Mouse (Mus musculus): Measurements from ENCODE around the gene Rap1gap2. TPM values are rescaled to one million over a fixed set of nuclear protein-coding genes. Genes with fewer than 3 reads are reported as not detected.

The Rap1gap2 gene
- polyA plus RNA-seq, 1 experiment from 2014 or later, result 3.4 TPM

GRCm38 (mm10) chr11:74559793-74560433 lies 50.8 kb downstream of the Rap1gap2 start:
- Histone ChIP-seq H3K4me2 (ENCODE audit: low read depth, low read length) (no peak overlapping the region), H3K9me3 (ENCODE audit: control insufficient read depth, low read length) (no peaks in the 10 kb centered on the region), H3K9ac (ENCODE audit: low read depth, low read length) (no peak overlapping the region), H3K36me3 (ENCODE audit: control insufficient read depth, insufficient read depth, low read length) (no peaks in the 10 kb centered on the region), H3K27ac (replicated peaks; ENCODE audit: low read depth, low read length) (no peak overlapping the region), H3K27me3 (replicated peaks; ENCODE audit: control insufficient read depth, insufficient read depth, low read length) (no peaks in the 10 kb centered on the region), H3K4me3 (ENCODE audit: low read depth, low read length) (no peak overlapping the region), H3K4me1 (ENCODE audit: control insufficient read depth, insufficient read depth, low read length) (no peaks in the 10 kb centered on the region)
- ATAC-seq (ENCODE audit: low read depth) (no peak), DNase-seq (ENCODE audit: low spot score) (no peak)
- WGBS, result 85% methylated on average over 5 of the region's 5 CpGs

- Histone ChIP-seq H3K27ac (replicated peaks; ENCODE audit: low read depth, low read length) (no peak overlapping the region), H3K4me2 (ENCODE audit: low read depth, low read length) (no peak overlapping the region), H3K27me3 (replicated peaks; ENCODE audit: control insufficient read depth, insufficient read depth, low read length) (no peaks in the 10 kb centered on the region), H3K9ac (ENCODE audit: low read depth, low read length) (no peak overlapping the region), H3K36me3 (ENCODE audit: control insufficient read depth, insufficient read depth, low read length) (no peaks in the 10 kb centered on the region), H3K4me3 (ENCODE audit: low read depth, low read length) (no peak overlapping the region), H3K9me3 (ENCODE audit: control insufficient read depth, low read length) (no peaks in the 10 kb centered on the region), H3K4me1 (ENCODE audit: control insufficient read depth, insufficient read depth, low read length) (no peaks in the 10 kb centered on the region)
- 85% methylated on average over 5 of the region's 5 CpGs for WGBS
- ATAC-seq (ENCODE audit: low read depth), result no peak
- DNase-seq (ENCODE audit: low spot score), result no peak
These were observed 51.8 kb downstream of the Rap1gap2 start for GRCm38 (mm10) chr11:74558933-74559332.

DNA sequence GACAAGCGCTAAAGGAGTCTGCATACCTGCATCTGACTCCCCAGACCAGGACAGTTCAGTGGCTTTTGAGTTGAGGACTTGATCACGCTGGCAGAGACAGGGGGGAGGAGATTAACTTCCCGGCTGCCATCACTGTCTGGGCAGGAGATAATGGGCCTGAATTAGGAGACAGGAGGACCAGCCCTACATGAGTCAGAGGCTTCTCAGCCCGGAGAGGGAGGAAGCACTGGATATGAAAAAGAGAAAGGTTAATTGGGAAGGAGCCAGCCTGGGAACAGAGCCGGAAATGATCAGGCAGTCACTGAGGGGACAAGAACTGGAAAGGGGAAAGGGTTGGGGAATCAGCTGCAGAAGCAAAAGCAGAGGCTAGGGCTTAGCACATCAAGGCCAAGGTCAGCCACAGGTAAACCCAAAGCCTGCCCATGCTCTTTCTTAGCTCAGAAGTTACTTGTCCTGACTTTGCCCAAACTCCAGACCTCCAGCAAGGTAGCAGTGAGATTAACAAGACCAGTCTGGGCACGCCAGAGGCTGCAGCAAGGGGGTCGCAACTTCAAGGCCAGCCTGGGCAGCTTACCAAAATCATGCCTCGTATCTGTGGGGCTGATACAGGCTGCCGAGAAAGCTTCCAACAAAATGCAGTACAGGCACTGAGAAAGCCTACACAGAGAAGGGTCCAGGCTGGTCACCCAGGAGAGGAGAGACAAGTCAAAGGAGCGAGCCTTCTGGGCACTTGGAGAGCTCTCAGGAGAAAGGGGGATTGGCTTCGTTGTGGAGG lies 53.1 kb downstream of the Rap1gap2 start:
- Histone ChIP-seq H3K9ac (ENCODE audit: low read depth, low read length) (no peak overlapping the region), H3K4me2 (ENCODE audit: low read depth, low read length) (no peak overlapping the region), H3K27ac (replicated peaks; ENCODE audit: low read depth, low read length) (no peak overlapping the region), H3K36me3 (ENCODE audit: control insufficient read depth, insufficient read depth, low read length) (no peaks in the 10 kb centered on the region), H3K4me1 (ENCODE audit: control insufficient read depth, insufficient read depth, low read length) (no peaks in the 10 kb centered on the region), H3K27me3 (replicated peaks; ENCODE audit: control insufficient read depth, insufficient read depth, low read length) (no peaks in the 10 kb centered on the region), H3K9me3 (ENCODE audit: control insufficient read depth, low read length) (no peaks in the 10 kb centered on the region), H3K4me3 (ENCODE audit: low read depth, low read length) (no peak overlapping the region)
- ATAC-seq (ENCODE audit: low read depth) (no peak), DNase-seq (ENCODE audit: low spot score) (no peak)
- 50% methylated on average over 11 of the region's 11 CpGs for WGBS

- no peak overlapping the region for H3K4me3 ChIP-seq (ENCODE audit: low read depth, low read length)
- H3K9ac ChIP-seq (ENCODE audit: low read depth, low read length), result no peak overlapping the region
- H3K4me2 ChIP-seq (ENCODE audit: low read depth, low read length), result no peak overlapping the region
- DNase-seq (ENCODE audit: low spot score) (peak; percentile 51), ATAC-seq (ENCODE audit: low read depth) (no peak; the same call in 1 of the 2 replicates)
- H3K36me3 ChIP-seq (ENCODE audit: control insufficient read depth, insufficient read depth, low read length), result no peaks in the 10 kb centered on the region
- H3K4me1 ChIP-seq (ENCODE audit: control insufficient read depth, insufficient read depth, low read length), result no peaks in the 10 kb centered on the region
- H3K27ac ChIP-seq (replicated peaks; ENCODE audit: low read depth, low read length), result no peak overlapping the region; the same call in 1 of the 2 replicates
- WGBS, result 38% methylated on average over 9 of the region's 9 CpGs
- H3K9me3 ChIP-seq (ENCODE audit: control insufficient read depth, low read length), result no peaks in the 10 kb centered on the region
- no peaks in the 10 kb centered on the region for H3K27me3 ChIP-seq (replicated peaks; ENCODE audit: control insufficient read depth, insufficient read depth, low read length)
These were observed 54.9 kb downstream of the Rap1gap2 start for GRCm38 (mm10) chr11:74555716-74556374.

- DNase-seq (ENCODE audit: low spot score) (peak; percentile 79), ATAC-seq (ENCODE audit: low read depth) (peak; percentile 64)
- no peaks in the 10 kb centered on the region for H3K27me3 ChIP-seq (replicated peaks; ENCODE audit: control insufficient read depth, insufficient read depth, low read length)
- no peaks in the 10 kb centered on the region for H3K36me3 ChIP-seq (ENCODE audit: control insufficient read depth, insufficient read depth, low read length)
- no peaks in the 10 kb centered on the region for H3K4me1 ChIP-seq (ENCODE audit: control insufficient read depth, insufficient read depth, low read length)
- H3K4me3 ChIP-seq (ENCODE audit: low read depth, low read length), result no peak overlapping the region
- H3K9ac ChIP-seq (ENCODE audit: low read depth, low read length), result no peak overlapping the region
- no peak overlapping the region for H3K4me2 ChIP-seq (ENCODE audit: low read depth, low read length)
- no peak overlapping the region; the same call in 1 of the 2 replicates for H3K27ac ChIP-seq (replicated peaks; ENCODE audit: low read depth, low read length)
- 58% methylated on average over 15 of the region's 15 CpGs for WGBS
- no peaks in the 10 kb centered on the region for H3K9me3 ChIP-seq (ENCODE audit: control insufficient read depth, low read length)
These were observed 55.9 kb downstream of the Rap1gap2 start for GRCm38 (mm10) chr11:74554683-74555341.

- ATAC-seq (ENCODE audit: low read depth), result no peak
- H3K4me2 ChIP-seq (ENCODE audit: low read depth, low read length), result no peak overlapping the region
- 65% methylated on average over 6 of the region's 6 CpGs for whole genome bisulfite sequencing
These were observed 59.1 kb downstream of the Rap1gap2 start for GRCm38 (mm10) chr11:74551568-74551967.

DNA sequence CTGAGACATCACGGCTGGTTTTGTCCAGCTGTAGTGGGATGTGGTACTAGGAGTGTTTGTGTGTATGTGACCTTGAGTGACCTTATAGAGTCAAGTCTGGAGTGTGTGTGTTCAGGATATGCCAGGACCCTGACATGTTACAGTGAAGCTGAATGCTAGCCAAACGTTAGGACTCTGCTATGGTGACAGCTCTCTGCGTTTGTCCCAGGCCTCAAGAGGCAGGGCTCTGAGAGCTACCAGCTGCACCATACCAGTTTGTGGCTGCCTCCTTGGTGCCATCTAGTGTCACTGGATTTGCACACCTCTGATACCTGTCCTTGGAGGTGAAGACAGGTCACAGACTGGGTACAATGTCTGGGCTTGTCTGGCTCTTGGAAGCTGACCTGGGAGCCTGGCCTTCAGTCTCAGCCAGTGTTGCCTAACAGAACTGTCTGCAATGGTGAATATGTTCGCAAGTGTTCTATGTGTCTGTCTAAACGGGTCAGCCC lies 60.1 kb downstream of the Rap1gap2 start:
- no peaks in the 10 kb centered on the region for H3K9me3 ChIP-seq (ENCODE audit: control insufficient read depth, low read length)
- H3K9ac ChIP-seq (ENCODE audit: low read depth, low read length), result no peak overlapping the region
- no peak overlapping the region for H3K4me2 ChIP-seq (ENCODE audit: low read depth, low read length)
- H3K4me3 ChIP-seq (ENCODE audit: low read depth, low read length), result no peak overlapping the region
- H3K36me3 ChIP-seq (ENCODE audit: control insufficient read depth, insufficient read depth, low read length), result no peaks in the 10 kb centered on the region
- no peaks in the 10 kb centered on the region for H3K27me3 ChIP-seq (replicated peaks; ENCODE audit: control insufficient read depth, insufficient read depth, low read length)
- WGBS, result 52% methylated on average over 5 of the region's 5 CpGs
- DNase-seq (ENCODE audit: low spot score) (no peak), ATAC-seq (ENCODE audit: low read depth) (no peak)
- H3K4me1 ChIP-seq (ENCODE audit: control insufficient read depth, insufficient read depth, low read length), result no peaks in the 10 kb centered on the region
- no peak overlapping the region for H3K27ac ChIP-seq (replicated peaks; ENCODE audit: low read depth, low read length)

More at GRCm38 (mm10) chr11:74551568-74551967, 59.1 kb downstream of the Rap1gap2 start:
- H3K9me3 ChIP-seq (ENCODE audit: control insufficient read depth, low read length), result no peaks in the 10 kb centered on the region
- H3K4me3 ChIP-seq (ENCODE audit: low read depth, low read length), result no peak overlapping the region
- H3K9ac ChIP-seq (ENCODE audit: low read depth, low read length), result no peak overlapping the region
- no peaks in the 10 kb centered on the region for H3K4me1 ChIP-seq (ENCODE audit: control insufficient read depth, insufficient read depth, low read length)
- no peaks in the 10 kb centered on the region for H3K27me3 ChIP-seq (replicated peaks; ENCODE audit: control insufficient read depth, insufficient read depth, low read length)
- DNase-seq (ENCODE audit: low spot score), result no peak
- H3K27ac ChIP-seq (replicated peaks; ENCODE audit: low read depth, low read length), result no peak overlapping the region
- H3K36me3 ChIP-seq (ENCODE audit: control insufficient read depth, insufficient read depth, low read length), result no peaks in the 10 kb centered on the region

GRCm38 (mm10) chr11:74548781-74549382 lies 61.8 kb downstream of the Rap1gap2 start:
- Histone ChIP-seq H3K4me2 (ENCODE audit: low read depth, low read length) (no peak overlapping the region), H3K27me3 (replicated peaks; ENCODE audit: control insufficient read depth, insufficient read depth, low read length) (no peaks in the 10 kb centered on the region), H3K4me1 (ENCODE audit: control insufficient read depth, insufficient read depth, low read length) (no peaks in the 10 kb centered on the region), H3K9me3 (ENCODE audit: control insufficient read depth, low read length) (no peaks in the 10 kb centered on the region), H3K4me3 (ENCODE audit: low read depth, low read length) (no peak overlapping the region), H3K36me3 (ENCODE audit: control insufficient read depth, insufficient read depth, low read length) (no peaks in the 10 kb centered on the region), H3K27ac (replicated peaks; ENCODE audit: low read depth, low read length) (no peak overlapping the region), H3K9ac (ENCODE audit: low read depth, low read length) (no peak overlapping the region)
- DNase-seq (ENCODE audit: low spot score) (no peak), ATAC-seq (ENCODE audit: low read depth) (no peak)
- 15% methylated on average over 7 of the region's 7 CpGs for WGBS
